Mouse (Mus musculus) thymus, adult 2 months (tissue): ENCODE data around the gene Cenpb.

Experiments used
- CTCF ChIP-seq: fragments of 200-500 bp; IDR thresholded peaks from 2 replicates; pipeline ENCODE4 v1.5.1; 2012; ENCODE audit warnings: mild to moderate bottlenecking, control low read depth, low read length, moderate library complexity, borderline replicate concordance; ENCODE audit not compliant: control insufficient read depth, poor library complexity, insufficient read depth; ENCODE audit errors: extremely low read depth
- POLR2A ChIP-seq: fragments of 200-500 bp; IDR thresholded peaks from 2 replicates; pipeline ENCODE4 v1.6.1; 2012; ENCODE audit warnings: mild to moderate bottlenecking, low read length, control low read depth, moderate library complexity; ENCODE audit not compliant: control insufficient read depth, poor library complexity, insufficient read depth; ENCODE audit errors: extremely low read depth

DNA sequence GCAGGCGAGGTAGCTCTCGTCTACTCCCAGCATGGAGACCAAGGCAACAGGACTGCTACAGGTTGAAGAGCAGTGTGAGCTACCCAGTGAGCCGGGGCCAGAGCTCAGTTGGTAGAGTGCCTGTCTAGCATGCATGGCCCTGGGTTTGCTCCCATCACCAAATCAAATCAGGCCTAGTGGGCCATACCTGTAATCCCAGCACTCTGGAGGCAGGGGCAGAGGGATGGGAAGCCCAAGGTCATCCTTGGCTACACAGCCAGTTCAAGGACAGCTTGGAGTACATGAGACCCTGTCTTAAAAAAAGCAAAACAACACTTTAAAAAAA, 30.7 kb downstream of the Cenpb start:
- no peak for TF ChIP-seq CTCF
- TF ChIP-seq POLR2A = no peak
